Mouse (Mus musculus) megakaryocyte, embryonic 14.5 days (primary cell): ENCODE results near the gene Zfand4. TPM values are rescaled to one million over a fixed set of nuclear protein-coding genes. Genes with fewer than 3 reads are reported as not detected.

Source experiments
- H3K27me3 ChIP-seq: replicated peaks from 2 replicates; pipeline ENCODE3; 2012; ENCODE audit warnings: inconsistent platforms
- H3K36me3 ChIP-seq: replicated peaks from 2 replicates; pipeline ENCODE3; 2012; ENCODE audit warnings: low read length, inconsistent platforms, mixed read lengths
- H3K4me1 ChIP-seq: 2 replicates; pipeline ENCODE4 v1.6.1; 2012; ENCODE audit warnings: inconsistent platforms
- H3K4me3 ChIP-seq: replicated peaks from 2 replicates; pipeline ENCODE3; 2012; ENCODE audit warnings: moderate library complexity, mild to moderate bottlenecking, inconsistent platforms
- H3K9me3 ChIP-seq: 2 replicates; pipeline ENCODE4 v1.6.1; 2012; ENCODE audit warnings: inconsistent platforms
- FLI1 ChIP-seq: IDR thresholded peaks from 2 replicates; pipeline ENCODE4 v1.6.1; 2012; ENCODE audit warnings: low read length, inconsistent platforms, mixed read lengths
- GATA1 ChIP-seq: IDR thresholded peaks from 3 replicates; pipeline ENCODE4 v1.6.1; 2012; ENCODE audit warnings: mixed read lengths, low read length, inconsistent platforms, borderline replicate concordance
- polyA plus RNA-seq: library from polyadenylated mRNA; stranded (reverse); fragments of >175 nt; gene quantifications from 2 replicates; pipeline ENCODE4 v1.2.3, GENCODE M21; 2012; ENCODE audit warnings: low replicate concordance; ENCODE audit not compliant: insufficient read depth

The Zfand4 gene
- polyA plus RNA-seq, 1 experiment = 1.3 TPM

DNA sequence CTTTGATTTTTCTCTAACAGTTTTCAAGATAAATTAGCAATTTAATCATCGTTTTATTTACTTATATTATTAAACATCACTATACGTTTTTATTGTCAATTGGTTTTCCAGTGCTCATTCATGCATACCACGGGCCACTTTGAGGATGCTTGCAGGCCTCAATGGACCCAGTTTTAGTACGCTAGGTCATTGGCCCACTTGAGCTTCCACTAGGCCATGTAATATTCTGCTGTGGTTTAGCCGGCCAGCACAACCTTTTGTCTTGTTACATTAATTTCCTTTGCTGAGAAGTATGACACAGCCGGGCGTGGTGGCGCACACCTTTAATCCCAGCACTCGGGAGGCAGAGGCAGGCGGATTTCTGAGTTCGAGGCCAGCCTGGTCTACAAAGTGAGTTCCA lies 814 bp downstream of the Zfand4 start:
- no peaks in the 10 kb centered on the region for H3K27me3 ChIP-seq
- peak overlapping the region; percentile 99 for H3K4me3 ChIP-seq
- TF ChIP-seq FLI1 = no peak
- no peak for TF ChIP-seq GATA1
- H3K9me3 ChIP-seq = no peaks in the 10 kb centered on the region
- H3K36me3 ChIP-seq = peaks cover 41% of the 10 kb centered on the region
- H3K4me1 ChIP-seq = peaks cover 76% of the 10 kb centered on the region

DNA sequence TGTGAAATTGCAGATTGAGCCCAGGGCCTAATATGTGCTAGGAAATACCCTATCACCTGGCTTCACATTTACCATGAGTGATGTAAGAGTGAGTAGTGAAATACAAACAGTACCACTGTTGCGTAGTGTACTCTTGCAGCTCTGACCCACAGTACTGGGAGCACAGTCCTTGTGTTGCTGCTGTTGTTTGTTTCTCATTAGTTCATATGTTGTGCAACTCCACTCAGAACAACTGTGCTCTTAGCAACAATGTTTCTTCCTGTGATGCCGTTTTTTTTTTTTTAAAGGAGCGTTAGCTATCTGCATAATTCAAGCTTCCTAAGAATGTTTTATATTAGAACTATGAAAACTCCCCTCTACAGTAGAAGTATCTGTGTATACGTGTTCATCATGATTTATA lies 1.6 kb downstream of the Zfand4 start:
- Histone ChIP-seq H3K36me3 (peaks cover 33% of the 10 kb centered on the region), H3K4me3 (peak overlapping the region; percentile 99)

GRCm38 (mm10) chr6:116266273-116267109 lies 2.5 kb downstream of the Zfand4 start:
- Histone ChIP-seq H3K27me3 (no peaks in the 10 kb centered on the region), H3K9me3 (no peaks in the 10 kb centered on the region), H3K4me3 (peak overlapping the region; percentile 99), H3K36me3 (peaks cover 33% of the 10 kb centered on the region), H3K4me1 (peaks cover 70% of the 10 kb centered on the region)
- no peak for TF ChIP-seq FLI1
- no peak for TF ChIP-seq GATA1

More for the DNA sequence above, 1.6 kb downstream of the Zfand4 start:
- no peaks in the 10 kb centered on the region for H3K27me3 ChIP-seq
- TF ChIP-seq FLI1 (no peak), GATA1 (no peak)
- no peaks in the 10 kb centered on the region for H3K9me3 ChIP-seq
- H3K4me1 ChIP-seq = peaks cover 72% of the 10 kb centered on the region

DNA sequence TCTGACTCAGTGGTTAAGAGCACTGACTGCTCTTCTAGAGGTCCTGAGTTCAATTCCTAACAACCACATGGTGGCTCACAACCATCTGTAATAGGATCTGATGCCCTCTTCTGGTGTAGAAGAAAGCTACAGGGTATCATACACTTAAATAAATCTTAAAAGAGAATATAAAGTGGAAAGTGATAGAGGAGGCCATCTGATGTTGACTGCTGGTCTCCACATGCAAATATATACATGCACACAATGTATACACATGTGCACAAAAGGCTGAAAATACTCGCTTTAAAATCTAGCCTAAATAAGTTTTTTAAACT lies 3.0 kb downstream of the Zfand4 start:
- peak overlapping the region; percentile 99 for H3K4me3 ChIP-seq
- no peak for TF ChIP-seq GATA1
- no peak for TF ChIP-seq FLI1

GRCm38 (mm10) chr6:116275695-116276094 lies 11.7 kb downstream of the Zfand4 start:
- H3K27me3 ChIP-seq = no peaks in the 10 kb centered on the region
- TF ChIP-seq GATA1 = no peak
- TF ChIP-seq FLI1 = no peak
- H3K4me3 ChIP-seq = no peak overlapping the region
- no peaks in the 10 kb centered on the region for H3K9me3 ChIP-seq
- peaks cover 83% of the 10 kb centered on the region for H3K36me3 ChIP-seq
- peaks cover 66% of the 10 kb centered on the region for H3K4me1 ChIP-seq

More for the DNA sequence above, 3.0 kb downstream of the Zfand4 start:
- Histone ChIP-seq H3K9me3 (no peaks in the 10 kb centered on the region), H3K4me1 (peaks cover 70% of the 10 kb centered on the region), H3K36me3 (peaks cover 31% of the 10 kb centered on the region), H3K27me3 (no peaks in the 10 kb centered on the region)

DNA sequence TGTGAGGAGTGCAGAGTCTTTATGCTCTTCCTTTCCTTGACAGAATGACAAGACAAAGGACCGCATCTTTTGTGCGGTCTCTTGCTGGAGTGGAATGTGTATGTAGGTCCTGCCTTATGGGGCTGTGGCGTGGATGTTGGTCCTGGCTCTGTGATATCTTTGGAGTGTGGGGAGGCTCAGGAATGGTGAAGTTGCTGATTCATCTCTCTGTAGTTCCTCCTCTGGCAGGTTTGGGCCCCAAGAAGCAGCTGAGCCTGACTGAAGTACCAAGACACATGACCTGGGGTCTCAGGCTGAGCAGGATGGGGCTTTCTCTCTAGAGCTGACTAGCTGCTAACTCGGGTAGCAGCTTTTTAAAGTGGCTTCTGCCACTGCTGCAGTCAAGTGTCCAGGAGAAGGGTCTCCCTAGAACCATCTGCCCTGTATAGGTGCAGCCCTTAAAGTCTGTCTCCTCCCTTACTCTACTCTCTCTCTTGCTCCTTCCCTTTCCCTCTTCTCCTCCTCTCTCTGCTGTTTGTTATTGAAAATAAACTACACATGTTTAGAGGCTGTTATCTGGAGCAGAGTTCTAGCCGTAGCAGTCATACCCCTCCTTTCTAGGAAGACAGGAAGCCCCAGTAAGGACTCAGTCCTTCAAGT lies 14.8 kb downstream of the Zfand4 start:
- peaks cover 84% of the 10 kb centered on the region for H3K36me3 ChIP-seq
- no peaks in the 10 kb centered on the region for H3K27me3 ChIP-seq
- peaks cover 72% of the 10 kb centered on the region for H3K4me1 ChIP-seq
- TF ChIP-seq FLI1 (no peak), GATA1 (no peak)
- H3K4me3 ChIP-seq = peak overlapping the region; percentile 86
- H3K9me3 ChIP-seq = no peaks in the 10 kb centered on the region

DNA sequence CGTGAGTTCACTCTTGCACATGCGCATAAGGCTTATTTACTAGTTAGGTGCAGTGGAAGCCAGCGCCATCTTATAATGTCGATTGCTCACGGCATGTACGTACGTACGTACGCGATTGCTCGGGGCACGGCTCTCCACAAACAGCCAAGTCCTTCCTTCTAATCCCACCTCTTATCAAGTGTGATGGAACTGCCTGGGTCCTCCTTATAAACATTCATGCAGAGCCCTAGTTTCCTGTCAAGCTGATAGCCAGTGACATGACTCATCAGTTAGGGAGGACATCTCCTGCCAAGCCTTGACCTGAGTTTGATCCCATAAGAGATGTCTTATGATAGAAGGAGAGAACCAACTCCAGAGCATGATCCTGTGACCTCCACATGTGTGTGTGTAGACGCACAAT lies 17.0 kb downstream of the Zfand4 start:
- TF ChIP-seq FLI1 (no peak), GATA1 (no peak)
- peaks cover 84% of the 10 kb centered on the region for H3K36me3 ChIP-seq
- H3K4me1 ChIP-seq = peaks cover 77% of the 10 kb centered on the region
- H3K27me3 ChIP-seq = no peaks in the 10 kb centered on the region
- H3K4me3 ChIP-seq = no peak overlapping the region
- no peaks in the 10 kb centered on the region for H3K9me3 ChIP-seq

DNA sequence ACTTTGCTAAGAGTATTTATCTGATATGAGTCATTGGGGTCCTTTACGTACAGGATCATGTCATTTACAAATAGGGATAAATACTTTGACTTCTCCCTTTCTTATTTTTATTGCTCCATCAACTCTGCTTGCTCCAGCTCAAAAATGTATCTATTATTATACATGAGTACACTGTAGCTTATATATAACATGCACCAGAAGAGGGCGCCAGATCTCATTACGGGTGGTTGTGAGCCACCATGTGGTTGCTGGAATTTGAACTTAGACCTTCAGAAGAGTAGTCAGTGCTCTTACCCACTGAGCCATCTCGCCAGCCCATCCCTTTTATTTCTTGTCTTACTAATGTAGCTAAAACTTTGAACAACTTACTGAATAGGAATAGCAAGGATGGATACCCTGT lies 18.5 kb downstream of the Zfand4 start:
- no peak for TF ChIP-seq FLI1
- TF ChIP-seq GATA1 = no peak
- Histone ChIP-seq H3K4me3 (no peak overlapping the region), H3K27me3 (no peaks in the 10 kb centered on the region), H3K9me3 (no peaks in the 10 kb centered on the region), H3K4me1 (peaks cover 80% of the 10 kb centered on the region), H3K36me3 (peaks cover 75% of the 10 kb centered on the region)

GRCm38 (mm10) chr6:116283280-116283679 lies 19.3 kb downstream of the Zfand4 start:
- TF ChIP-seq FLI1 (no peak), GATA1 (no peak)
- Histone ChIP-seq H3K4me1 (peaks cover 79% of the 10 kb centered on the region), H3K36me3 (peaks cover 72% of the 10 kb centered on the region), H3K9me3 (no peaks in the 10 kb centered on the region), H3K4me3 (no peak overlapping the region), H3K27me3 (no peaks in the 10 kb centered on the region)

DNA sequence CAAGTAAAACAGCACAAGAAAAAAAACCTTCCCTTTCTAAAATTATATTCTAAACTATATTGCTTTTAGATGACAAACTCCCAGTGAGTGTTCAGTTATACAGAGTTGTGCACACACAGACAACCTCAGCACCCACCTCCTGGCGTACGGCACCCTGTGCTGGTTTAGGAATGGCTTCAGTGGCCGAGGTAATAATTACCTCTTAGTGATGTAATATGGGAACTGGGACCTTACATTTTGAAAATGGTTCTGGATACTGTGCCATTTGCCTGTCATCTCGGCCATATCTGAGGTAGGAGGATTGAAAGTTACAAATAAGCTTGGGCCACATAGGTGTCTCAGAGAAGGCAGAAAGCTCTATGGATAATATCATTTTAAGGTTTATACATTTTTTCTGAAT lies 22.3 kb downstream of the Zfand4 start:
- Histone ChIP-seq H3K36me3 (peaks cover 78% of the 10 kb centered on the region), H3K4me3 (peak overlapping the region; percentile 64), H3K9me3 (no peaks in the 10 kb centered on the region), H3K27me3 (no peaks in the 10 kb centered on the region), H3K4me1 (peaks cover 77% of the 10 kb centered on the region)
- TF ChIP-seq FLI1 (no peak), GATA1 (no peak)
